Mouse (Mus musculus) embryonic facial prominence, embryonic 10.5 days (tissue): ENCODE results near the gene Ahnak2. TPM values are rescaled to one million over a fixed set of nuclear protein-coding genes. Genes with fewer than 3 reads are reported as not detected.

ENCODE experiments used
- DNase-seq: peaks from one replicate; pipeline ENCODE4 v3.0.0-alpha.2; 2017; ENCODE audit warnings: low spot score
- H3K27ac ChIP-seq: fragments of 300-500 bp; sonication (generic); replicated peaks from 2 replicates; pipeline ENCODE4 v1.5.1; 2016; ENCODE audit warnings: mild to moderate bottlenecking
- H3K27me3 ChIP-seq: fragments of 300-500 bp; sonication (generic); replicated peaks from 2 replicates; pipeline ENCODE4 v1.6.1; 2016; ENCODE audit warnings: low read depth, mild to moderate bottlenecking; ENCODE audit not compliant: poor library complexity, severe bottlenecking
- H3K36me3 ChIP-seq: fragments of 300-500 bp; sonication (generic); replicated peaks from 2 replicates; pipeline ENCODE4 v1.6.1; 2016; ENCODE audit warnings: mild to moderate bottlenecking, moderate library complexity
- H3K4me1 ChIP-seq: fragments of 300-500 bp; sonication (generic); 2 replicates; pipeline ENCODE4 v1.6.1; 2016
- H3K4me3 ChIP-seq: fragments of 300-500 bp; sonication (generic); 2 replicates; pipeline ENCODE4 v1.5.1; 2016; ENCODE audit warnings: mild to moderate bottlenecking, moderate library complexity
- H3K9me3 ChIP-seq: fragments of 300-500 bp; sonication (generic); 2 replicates; pipeline ENCODE4 v1.6.1; 2016; ENCODE audit warnings: mild to moderate bottlenecking
- WGBS: fragments of 180-500 bp; shearing (Covaris S2); methylation state at CpG from one replicate; pipeline ENCODE4 v1.1.7; 2016; 5-methylcytosine and 5-hydroxymethylcytosine counted together
- polyA plus RNA-seq: library from polyadenylated mRNA; unstranded; fragments of >200 nt; fragmentation: Nextera tagmentation; extraction: Ambion mirVana; gene quantifications from 2 replicates; pipeline ENCODE4 v1.2.1, GENCODE M21; 2016

Gene Ahnak2
- polyA plus RNA-seq, 1 experiment from 2014 or later = 0.20 TPM

DNA sequence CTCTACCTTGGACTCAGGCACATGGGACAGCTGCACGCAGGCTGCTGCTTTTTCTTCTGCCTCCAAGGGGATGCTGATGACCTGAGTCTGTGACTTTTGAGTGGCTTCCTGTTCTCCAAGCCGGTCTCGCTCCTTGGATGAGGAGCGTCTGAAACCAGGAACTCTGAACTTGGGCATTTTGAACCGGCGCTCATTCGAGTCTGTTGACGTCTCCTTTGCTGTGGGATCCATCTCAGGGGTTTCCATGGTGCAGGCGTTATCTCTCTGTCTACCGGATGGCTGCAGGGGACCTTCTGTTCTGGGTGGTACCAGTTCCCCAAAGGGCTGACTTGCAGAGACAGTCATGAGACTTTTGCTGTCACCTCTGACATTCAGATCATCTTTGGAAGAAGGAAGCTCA is 28.0 kb downstream of the Ahnak2 start:
- Histone ChIP-seq H3K36me3 (no peaks in the 10 kb centered on the region), H3K4me3 (no peak overlapping the region), H3K27ac (no peak overlapping the region), H3K27me3 (no peaks in the 10 kb centered on the region), H3K9me3 (peaks cover 8% of the 10 kb centered on the region), H3K4me1 (peaks cover 6% of the 10 kb centered on the region; the same call in 1 of the 2 replicates)
- WGBS = 93% methylated on average over 10 of the region's 10 CpGs
- no peak for DNase-seq

GRCm38 (mm10) chr12:112774026-112774425 is 28.4 kb downstream of the Ahnak2 start:
- H3K36me3 ChIP-seq = no peaks in the 10 kb centered on the region
- WGBS = 90% methylated on average over 6 of the region's 6 CpGs
- no peaks in the 10 kb centered on the region for H3K27me3 ChIP-seq
- H3K27ac ChIP-seq = no peak overlapping the region
- no peak for DNase-seq
- H3K9me3 ChIP-seq = peaks cover 8% of the 10 kb centered on the region
- H3K4me1 ChIP-seq = peaks cover 6% of the 10 kb centered on the region; the same call in 1 of the 2 replicates
- H3K4me3 ChIP-seq = no peak overlapping the region

- 42% methylated on average over 9 of the region's 9 CpGs for WGBS
- H3K4me1 ChIP-seq = peaks cover 6% of the 10 kb centered on the region; the same call in 1 of the 2 replicates
- H3K36me3 ChIP-seq = no peaks in the 10 kb centered on the region
- H3K27me3 ChIP-seq = no peaks in the 10 kb centered on the region
- peaks cover 8% of the 10 kb centered on the region for H3K9me3 ChIP-seq
- DNase-seq = no peak
- H3K4me3 ChIP-seq = no peak overlapping the region
- H3K27ac ChIP-seq = no peak overlapping the region
Observed at GRCm38 (mm10) chr12:112773366-112773765, 29.1 kb downstream of the Ahnak2 start.

GRCm38 (mm10) chr12:112772306-112772705 is 30.2 kb downstream of the Ahnak2 start:
- Histone ChIP-seq H3K4me3 (no peak overlapping the region), H3K27me3 (no peaks in the 10 kb centered on the region), H3K4me1 (peaks cover 6% of the 10 kb centered on the region; the same call in 1 of the 2 replicates), H3K36me3 (no peaks in the 10 kb centered on the region), H3K27ac (no peak overlapping the region), H3K9me3 (peaks cover 8% of the 10 kb centered on the region)
- 93% methylated on average over 14 of the region's 14 CpGs for WGBS
- no peak for DNase-seq

DNA sequence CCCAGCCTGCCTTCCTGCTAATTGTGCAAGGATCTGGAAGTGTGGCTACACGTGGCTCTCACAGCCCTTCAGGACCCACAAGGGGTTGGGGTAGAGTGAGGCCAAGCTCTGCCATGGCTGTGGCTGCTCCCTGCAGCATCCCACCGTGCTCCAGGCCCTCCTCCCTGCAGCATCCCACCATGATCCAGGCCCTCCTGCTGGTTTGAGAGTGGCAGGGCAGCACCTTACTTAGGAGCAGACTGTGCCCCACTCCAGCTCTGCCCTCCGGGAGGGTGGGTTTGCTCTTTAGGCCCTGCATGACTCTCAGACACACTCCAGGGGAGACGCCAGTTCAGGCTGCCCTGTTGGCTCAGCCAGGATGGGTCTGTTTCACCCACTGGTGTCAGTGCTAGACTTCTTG is 32.1 kb downstream of the Ahnak2 start:
- peaks cover 5% of the 10 kb centered on the region for H3K9me3 ChIP-seq
- no peaks in the 10 kb centered on the region for H3K27me3 ChIP-seq
- no peak for DNase-seq
- H3K4me1 ChIP-seq = peaks cover 6% of the 10 kb centered on the region; the same call in 1 of the 2 replicates
- no peak overlapping the region for H3K27ac ChIP-seq
- no peak overlapping the region for H3K4me3 ChIP-seq
- no peaks in the 10 kb centered on the region for H3K36me3 ChIP-seq
- 80% methylated on average over 4 of the region's 4 CpGs for WGBS

- Histone ChIP-seq H3K9me3 (no peaks in the 10 kb centered on the region), H3K27me3 (no peaks in the 10 kb centered on the region), H3K36me3 (no peaks in the 10 kb centered on the region), H3K27ac (no peak overlapping the region), H3K4me1 (peaks cover 6% of the 10 kb centered on the region; the same call in 1 of the 2 replicates), H3K4me3 (no peak overlapping the region)
- 66% methylated on average over 2 of the region's 2 CpGs for WGBS
- no peak for DNase-seq
Observed at GRCm38 (mm10) chr12:112769751-112770150, 32.7 kb downstream of the Ahnak2 start.

- Histone ChIP-seq H3K4me3 (no peak overlapping the region), H3K4me1 (peaks cover 6% of the 10 kb centered on the region; the same call in 1 of the 2 replicates), H3K9me3 (no peaks in the 10 kb centered on the region), H3K36me3 (no peaks in the 10 kb centered on the region), H3K27ac (no peak overlapping the region), H3K27me3 (no peaks in the 10 kb centered on the region)
- 85% methylated on average over 6 of the region's 6 CpGs for WGBS
- DNase-seq = no peak
Observed at GRCm38 (mm10) chr12:112769031-112769430, 33.4 kb downstream of the Ahnak2 start.

- 85% methylated on average over 8 of the region's 8 CpGs for WGBS
- Histone ChIP-seq H3K36me3 (no peaks in the 10 kb centered on the region), H3K9me3 (no peaks in the 10 kb centered on the region), H3K27me3 (no peaks in the 10 kb centered on the region), H3K4me1 (peaks cover under 1% of the 10 kb centered on the region; the same call in 1 of the 2 replicates), H3K27ac (no peak overlapping the region), H3K4me3 (no peak overlapping the region)
- no peak for DNase-seq
Observed at GRCm38 (mm10) chr12:112768166-112768565, 34.3 kb downstream of the Ahnak2 start.

DNA sequence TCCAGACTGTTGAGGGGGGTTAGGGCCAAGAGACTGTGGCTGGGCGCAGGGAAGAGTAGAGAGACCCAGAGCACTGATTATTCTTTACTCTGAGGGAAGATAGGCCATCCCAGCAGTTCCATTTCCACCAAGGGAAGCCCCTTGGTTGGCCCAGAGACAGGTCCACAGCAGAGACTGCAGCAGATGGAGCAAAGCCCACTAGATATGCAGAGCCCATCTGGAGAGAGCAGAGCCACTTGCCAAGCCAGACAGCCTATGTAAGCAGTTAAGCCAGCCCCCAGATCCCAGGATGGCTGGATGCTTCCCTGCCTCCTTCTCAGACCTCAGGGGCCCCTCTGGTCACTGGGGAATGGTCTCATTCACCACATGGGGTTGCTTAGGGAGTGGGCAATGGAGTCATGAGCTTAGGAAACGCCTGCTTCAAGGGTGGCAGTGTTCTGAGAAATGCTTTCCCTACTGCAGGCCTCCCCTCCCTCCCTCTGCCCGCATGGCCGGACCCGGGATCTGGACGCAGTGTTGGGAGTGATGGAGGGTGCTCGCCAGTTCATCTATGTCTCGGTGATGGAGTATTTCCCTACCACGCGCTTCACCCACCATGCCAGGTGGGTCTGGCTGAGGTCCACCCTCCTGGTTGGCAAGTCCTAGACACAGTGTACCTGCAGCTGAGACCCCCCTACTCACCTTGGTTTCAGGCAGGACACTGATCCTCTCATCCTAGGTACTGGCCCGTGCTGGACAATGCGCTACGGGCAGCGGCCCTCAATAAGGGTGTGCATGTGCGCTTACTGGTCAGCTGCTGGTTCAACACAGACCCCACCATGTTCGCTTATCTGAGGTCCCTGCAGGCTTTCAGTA is 35.2 kb downstream of the Ahnak2 start:
- Histone ChIP-seq H3K27me3 (no peaks in the 10 kb centered on the region), H3K9me3 (no peaks in the 10 kb centered on the region), H3K27ac (no peak overlapping the region), H3K4me1 (no peaks in the 10 kb centered on the region), H3K36me3 (no peaks in the 10 kb centered on the region), H3K4me3 (no peak overlapping the region)
- no peak for DNase-seq
- WGBS = 91% methylated on average over 16 of the region's 16 CpGs

DNA sequence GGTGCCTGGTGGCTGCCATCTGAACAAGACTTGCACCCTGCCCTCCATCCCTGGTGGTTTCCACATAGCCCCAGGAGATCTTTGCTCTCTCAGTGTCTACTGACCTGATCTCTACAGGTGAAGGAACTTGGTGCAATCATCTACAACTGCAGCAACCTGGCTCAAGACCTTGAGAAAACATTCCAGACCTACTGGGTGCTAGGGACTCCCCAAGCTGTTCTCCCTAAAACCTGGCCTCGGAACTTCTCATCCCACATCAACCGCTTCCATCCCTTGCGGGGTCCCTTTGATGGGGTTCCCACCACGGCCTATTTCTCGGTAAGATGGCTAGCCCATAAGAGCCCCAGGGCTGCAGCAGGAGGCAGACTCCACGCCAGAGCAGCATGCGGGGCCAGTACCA is 35.9 kb downstream of the Ahnak2 start:
- no peak overlapping the region for H3K4me3 ChIP-seq
- no peaks in the 10 kb centered on the region for H3K4me1 ChIP-seq
- H3K27me3 ChIP-seq = no peaks in the 10 kb centered on the region
- 92% methylated on average over 7 of the region's 7 CpGs for WGBS
- H3K27ac ChIP-seq = no peak overlapping the region
- no peaks in the 10 kb centered on the region for H3K36me3 ChIP-seq
- no peak for DNase-seq
- no peaks in the 10 kb centered on the region for H3K9me3 ChIP-seq

GRCm38 (mm10) chr12:112764991-112765390 is 37.5 kb downstream of the Ahnak2 start:
- WGBS = 92% methylated on average over 7 of the region's 7 CpGs
- Histone ChIP-seq H3K4me3 (no peak overlapping the region), H3K9me3 (no peaks in the 10 kb centered on the region), H3K36me3 (no peaks in the 10 kb centered on the region), H3K27me3 (no peaks in the 10 kb centered on the region), H3K4me1 (peaks cover 9% of the 10 kb centered on the region; the same call in 1 of the 2 replicates), H3K27ac (no peak overlapping the region)
- no peak for DNase-seq

DNA sequence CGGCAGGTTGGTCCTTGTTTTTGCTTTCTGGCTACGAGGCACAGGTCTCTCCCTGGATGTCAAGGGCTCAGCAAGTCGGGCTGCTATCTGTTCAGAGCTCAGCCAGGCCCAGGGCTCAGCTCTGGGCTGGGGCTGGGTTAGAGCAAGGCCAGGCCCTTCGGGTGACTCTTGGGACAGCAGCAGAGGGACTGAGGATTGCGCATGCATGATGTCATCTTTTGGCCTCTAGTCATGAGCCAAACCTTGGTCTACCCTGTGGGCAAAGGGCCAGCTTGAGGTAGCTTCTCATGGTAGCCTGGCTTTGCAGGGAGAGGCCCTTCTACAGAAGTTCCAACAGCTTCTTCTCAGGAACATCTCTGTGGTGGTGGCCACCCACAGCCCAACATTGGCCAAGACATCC is 38.3 kb downstream of the Ahnak2 start:
- Histone ChIP-seq H3K4me3 (no peak overlapping the region), H3K4me1 (peaks cover 9% of the 10 kb centered on the region; the same call in 1 of the 2 replicates), H3K9me3 (no peaks in the 10 kb centered on the region), H3K36me3 (no peaks in the 10 kb centered on the region), H3K27me3 (no peaks in the 10 kb centered on the region), H3K27ac (no peak overlapping the region)
- 82% methylated on average over 5 of the region's 5 CpGs for WGBS
- DNase-seq = no peak

- no peaks in the 10 kb centered on the region for H3K9me3 ChIP-seq
- DNase-seq = no peak
- H3K4me3 ChIP-seq = no peak overlapping the region
- WGBS = 81% methylated on average over 4 of the region's 4 CpGs
- H3K27ac ChIP-seq = no peak overlapping the region
- no peaks in the 10 kb centered on the region for H3K27me3 ChIP-seq
- peaks cover 9% of the 10 kb centered on the region; the same call in 1 of the 2 replicates for H3K4me1 ChIP-seq
- no peaks in the 10 kb centered on the region for H3K36me3 ChIP-seq
Observed at GRCm38 (mm10) chr12:112763176-112763575, 39.3 kb downstream of the Ahnak2 start.
